Mouse (Mus musculus) liver, adult 2 months (tissue): ENCODE results near the gene Tox2. TPM values are rescaled to one million over a fixed set of nuclear protein-coding genes. Genes with fewer than 3 reads are reported as not detected.

ENCODE experiments used
- DNase-seq: peaks from one replicate; pipeline ENCODE4 v3.0.0-alpha.2; 2011; ENCODE audit warnings: low read depth, low spot score; ENCODE audit errors: extremely low read depth
- H3K27ac ChIP-seq: fragments of 200-500 bp; replicated peaks from 2 replicates; pipeline ENCODE4 v1.5.1; 2012; ENCODE audit warnings: low read depth, mild to moderate bottlenecking, control low read depth, inconsistent platforms, low read length; ENCODE audit not compliant: insufficient read depth
- H3K27me3 ChIP-seq: fragments of 200-500 bp; 2 replicates; pipeline ENCODE4 v1.6.1; 2012; ENCODE audit warnings: mild to moderate bottlenecking, moderate library complexity, low read length, inconsistent platforms; ENCODE audit not compliant: control insufficient read depth, insufficient read depth
- H3K36me3 ChIP-seq: fragments of 200-500 bp; 2 replicates; pipeline ENCODE4 v1.6.1; 2012; ENCODE audit warnings: low read length, inconsistent platforms; ENCODE audit not compliant: control insufficient read depth, insufficient read depth
- H3K4me1 ChIP-seq: fragments of 200-500 bp; 2 replicates; pipeline ENCODE4 v1.6.1; 2011; ENCODE audit warnings: low read length; ENCODE audit not compliant: control insufficient read depth, insufficient read depth
- H3K4me3 ChIP-seq: fragments of 200-500 bp; 2 replicates; pipeline ENCODE4 v1.5.1; 2011; ENCODE audit warnings: low read depth, mild to moderate bottlenecking, control low read depth, low read length, moderate library complexity; ENCODE audit not compliant: insufficient read depth
- H3K79me2 ChIP-seq: fragments of 200-500 bp; 2 replicates; pipeline ENCODE4 v1.6.1; 2012; ENCODE audit warnings: inconsistent platforms, mild to moderate bottlenecking, low read length, moderate library complexity; ENCODE audit not compliant: control insufficient read depth, insufficient read depth
- H3K9ac ChIP-seq: fragments of 200-500 bp; 2 replicates; pipeline ENCODE4 v1.6.1; 2012; ENCODE audit warnings: low read depth, mild to moderate bottlenecking, control low read depth, inconsistent platforms, low read length
- CTCF ChIP-seq: fragments of 200-500 bp; IDR thresholded peaks from 2 replicates; pipeline ENCODE4 v1.5.1; 2011; ENCODE audit warnings: low read depth, low read length, control low read depth
- POLR2A ChIP-seq: fragments of 200-500 bp; IDR thresholded peaks from 2 replicates; pipeline ENCODE4 v1.6.1; 2011; ENCODE audit warnings: low read length, control low read depth; ENCODE audit not compliant: insufficient read depth; ENCODE audit errors: extremely low read depth
- WGBS: fragments of 180-500 bp; shearing (Covaris S2); methylation state at CpG from one replicate; pipeline ENCODE4 v1.1.7; 2018; 5-methylcytosine and 5-hydroxymethylcytosine counted together
- polyA plus RNA-seq: library from polyadenylated mRNA; depleted of rRNA; stranded (reverse); fragments of >200 nt; gene quantifications from 2 replicates; pipeline ENCODE4 v1.2.3, GENCODE M21; 2012
- total RNA-seq: library from RNA; depleted of rRNA; stranded (reverse); fragments of >200 nt; gene quantifications from 2 replicates; pipeline ENCODE4 v1.2.3, GENCODE M21; 2014

Tox2 gene
- total and polyA plus RNA-seq, 2 experiments, result 0.09 to 0.27 TPM

- Histone ChIP-seq H3K27ac (no peak overlapping the region), H3K79me2 (no peaks in the 10 kb centered on the region)
These were observed 146.5 kb downstream of the Tox2 start for GRCm38 (mm10) chr2:163349411-163349810.

DNA sequence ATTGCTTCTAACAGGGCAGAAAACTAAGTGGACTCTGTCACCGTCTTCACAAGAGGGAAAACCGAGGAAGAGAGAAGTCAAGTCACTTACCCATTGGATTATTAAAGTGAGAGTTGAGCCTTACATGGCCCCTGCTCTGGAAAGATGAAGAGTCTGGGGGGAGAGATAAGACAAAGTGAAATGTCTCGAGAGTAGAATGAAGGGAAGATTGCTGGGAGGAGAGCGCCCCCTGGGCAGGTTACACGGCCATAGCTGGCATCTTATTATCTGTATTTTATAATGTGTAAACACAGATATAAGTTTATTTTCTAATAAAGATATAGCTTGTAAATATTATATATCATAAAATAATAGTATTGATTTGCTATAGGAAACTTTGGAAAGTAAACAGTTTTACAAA lies 147.5 kb downstream of the Tox2 start:
- H3K36me3 ChIP-seq, result no peaks in the 10 kb centered on the region
- no peaks in the 10 kb centered on the region for H3K4me1 ChIP-seq
- H3K79me2 ChIP-seq, result no peaks in the 10 kb centered on the region
- WGBS, result 56% methylated on average over 5 of the region's 5 CpGs
- H3K9ac ChIP-seq, result no peak overlapping the region
- DNase-seq, result no peak
- H3K4me3 ChIP-seq, result no peak overlapping the region
- no peak overlapping the region for H3K27ac ChIP-seq
- H3K27me3 ChIP-seq, result no peaks in the 10 kb centered on the region
- TF ChIP-seq CTCF (peak; percentile 65), POLR2A (no peak)

More at GRCm38 (mm10) chr2:163349411-163349810, 146.5 kb downstream of the Tox2 start:
- H3K36me3 ChIP-seq, result no peaks in the 10 kb centered on the region
- TF ChIP-seq POLR2A (no peak), CTCF (no peak)
- H3K27me3 ChIP-seq, result no peaks in the 10 kb centered on the region
- no peak overlapping the region for H3K4me3 ChIP-seq
- H3K4me1 ChIP-seq, result no peaks in the 10 kb centered on the region
- H3K9ac ChIP-seq, result no peak overlapping the region
- no peak for DNase-seq
- WGBS, result 74% methylated on average over 9 of the region's 9 CpGs

GRCm38 (mm10) chr2:163353731-163354130 lies 150.8 kb downstream of the Tox2 start:
- no peaks in the 10 kb centered on the region for H3K27me3 ChIP-seq
- no peak overlapping the region for H3K4me3 ChIP-seq
- no peak overlapping the region for H3K27ac ChIP-seq
- DNase-seq, result no peak
- no peaks in the 10 kb centered on the region for H3K79me2 ChIP-seq
- H3K9ac ChIP-seq, result no peak overlapping the region
- 29% methylated on average over 7 of the region's 7 CpGs for WGBS
- H3K4me1 ChIP-seq, result no peaks in the 10 kb centered on the region
- TF ChIP-seq CTCF, result no peak
- no peak for TF ChIP-seq POLR2A
- H3K36me3 ChIP-seq, result no peaks in the 10 kb centered on the region

- TF ChIP-seq CTCF, result no peak
- TF ChIP-seq POLR2A, result no peak
- Histone ChIP-seq H3K4me1 (no peaks in the 10 kb centered on the region), H3K36me3 (no peaks in the 10 kb centered on the region), H3K27me3 (no peaks in the 10 kb centered on the region), H3K4me3 (no peak overlapping the region), H3K9ac (no peak overlapping the region), H3K79me2 (no peaks in the 10 kb centered on the region), H3K27ac (no peak overlapping the region)
- DNase-seq, result no peak
- 78% methylated on average over 8 of the region's 8 CpGs for WGBS
These were observed 152.7 kb downstream of the Tox2 start for GRCm38 (mm10) chr2:163355666-163356065.

DNA sequence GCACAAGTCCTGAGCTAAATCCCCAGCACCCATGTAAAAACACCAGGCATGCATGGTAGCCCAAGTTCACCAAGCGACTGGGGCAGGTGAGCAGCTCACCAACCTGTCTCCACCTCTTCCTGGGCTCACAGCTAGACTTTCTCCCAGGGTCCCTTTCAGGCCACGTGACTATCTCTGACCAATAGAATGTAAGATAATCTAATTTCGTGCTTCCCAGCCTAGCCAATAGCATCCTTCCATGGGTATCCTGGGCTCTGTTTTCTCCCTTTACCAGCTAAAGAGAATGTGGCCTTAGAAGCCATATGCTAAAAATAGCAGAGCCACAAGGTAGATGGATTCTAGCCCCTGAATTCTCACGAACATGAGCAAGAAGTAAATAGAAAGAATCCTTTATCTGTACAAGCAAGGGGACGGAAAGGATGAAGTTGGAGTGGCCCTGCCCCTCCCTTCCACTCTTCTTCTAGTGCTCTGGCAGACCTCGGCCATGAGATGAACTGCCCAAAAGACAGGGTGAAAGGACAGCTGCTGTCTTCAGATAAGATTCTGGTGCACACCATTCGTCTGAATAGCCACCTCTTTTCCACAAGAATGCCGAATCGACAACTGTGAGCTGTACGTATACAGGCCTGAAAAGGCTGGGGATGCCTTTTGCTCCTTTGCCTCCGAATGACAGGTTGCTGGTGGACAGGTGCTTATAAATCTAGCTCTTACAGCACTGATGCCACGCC lies 153.4 kb downstream of the Tox2 start:
- Histone ChIP-seq H3K27me3 (no peaks in the 10 kb centered on the region), H3K27ac (no peak overlapping the region), H3K4me3 (no peak overlapping the region), H3K79me2 (no peaks in the 10 kb centered on the region), H3K9ac (no peak overlapping the region), H3K4me1 (no peaks in the 10 kb centered on the region), H3K36me3 (no peaks in the 10 kb centered on the region)
- DNase-seq, result no peak
- TF ChIP-seq POLR2A (no peak), CTCF (no peak)
- 86% methylated on average over 12 of the region's 12 CpGs for WGBS

GRCm38 (mm10) chr2:163358662-163359061 lies 155.7 kb downstream of the Tox2 start:
- Histone ChIP-seq H3K36me3 (no peaks in the 10 kb centered on the region), H3K4me3 (no peak overlapping the region), H3K9ac (no peak overlapping the region), H3K27me3 (no peaks in the 10 kb centered on the region), H3K27ac (no peak overlapping the region), H3K79me2 (no peaks in the 10 kb centered on the region), H3K4me1 (no peaks in the 10 kb centered on the region)
- DNase-seq, result no peak
- TF ChIP-seq POLR2A, result no peak
- TF ChIP-seq CTCF, result no peak
- WGBS, result 76% methylated on average over 5 of the region's 5 CpGs
